Mouse (Mus musculus): ENCODE results near the gene Foxp4. TPM values are rescaled to one million over a fixed set of nuclear protein-coding genes. Genes with fewer than 3 reads are reported as not detected.

Foxp4 gene
- total and polyA plus RNA-seq, 2 experiments from 2014 or later = 31.3 to 128 TPM

GRCm38 (mm10) chr17:47831161-47831560 is 93.3 kb downstream of the Foxp4 start:
- Histone ChIP-seq H3K9me3 (ENCODE audit: low read length) (no peaks in the 10 kb centered on the region), H3K4me3 (ENCODE audit: low read length) (no peak overlapping the region), H3K27ac (no peak overlapping the region), H3K27me3 (ENCODE audit: insufficient read depth, low read length) (peaks cover 22% of the 10 kb centered on the region; the same call in 1 of the 2 replicates), H3K4me1 (ENCODE audit: insufficient read depth, low read length) (0 out of 2 replicates have a peak, but pooled peaks cover 3% of the 10 kb centered on the region), H3K9ac (replicated peaks; ENCODE audit: low read length) (no peak overlapping the region), H3K4me2 (ENCODE audit: low read depth, low read length) (no peak overlapping the region), H3K36me3 (ENCODE audit: insufficient read depth, low read length) (no peaks in the 10 kb centered on the region)
- ATAC-seq (peak; percentile 30; the same call in 1 of the 2 replicates), DNase-seq (ENCODE audit: low spot score) (no peak)
- 21% methylated on average over 9 of the region's 9 CpGs for WGBS
- TF ChIP-seq CTCF (IDR thresholded peaks at IDR 0.05; ENCODE audit: low read depth) = no peak

DNA sequence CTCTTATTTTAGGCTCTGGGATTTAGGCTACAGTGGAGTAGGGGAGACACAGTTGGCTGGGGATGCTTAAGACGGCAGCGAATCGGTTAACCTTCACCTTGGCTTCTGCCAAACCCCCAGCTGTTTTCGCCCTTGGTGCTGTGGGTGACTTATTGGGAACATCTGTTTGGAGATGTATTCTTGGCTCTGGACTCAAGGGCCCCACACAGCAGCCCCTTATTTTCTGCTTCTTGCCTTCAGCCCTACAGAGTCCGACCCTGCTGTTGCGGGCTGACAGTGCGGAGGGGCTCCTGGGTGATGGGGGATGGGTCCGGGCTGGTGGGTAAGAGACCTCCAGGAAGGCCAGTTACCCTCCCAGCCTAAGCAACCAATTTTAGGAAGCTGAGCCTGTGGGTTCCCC is 103.1 kb downstream of the Foxp4 start:
- H3K4me2 ChIP-seq (ENCODE audit: low read depth, low read length) = no peak overlapping the region
- ATAC-seq = no peak
- no peak for TF ChIP-seq CTCF (IDR thresholded peaks at IDR 0.05; ENCODE audit: low read depth)
- no peaks in the 10 kb centered on the region for H3K9me3 ChIP-seq (ENCODE audit: low read length)
- no peaks in the 10 kb centered on the region for H3K36me3 ChIP-seq (ENCODE audit: insufficient read depth, low read length)
- WGBS = 62% methylated on average over 8 of the region's 8 CpGs
- H3K4me3 ChIP-seq (ENCODE audit: low read length) = no peak overlapping the region
- DNase-seq (ENCODE audit: low spot score) = no peak
- no peaks in the 10 kb centered on the region for H3K4me1 ChIP-seq (ENCODE audit: insufficient read depth, low read length)
- no peak overlapping the region for H3K9ac ChIP-seq (replicated peaks; ENCODE audit: low read length)
- H3K27ac ChIP-seq = no peak overlapping the region
- H3K27me3 ChIP-seq (ENCODE audit: insufficient read depth, low read length) = no peaks in the 10 kb centered on the region

- Histone ChIP-seq H3K9me3 (ENCODE audit: low read length) (no peaks in the 10 kb centered on the region), H3K4me2 (ENCODE audit: low read depth, low read length) (no peak overlapping the region), H3K27ac (no peak overlapping the region), H3K9ac (replicated peaks; ENCODE audit: low read length) (no peak overlapping the region), H3K4me3 (ENCODE audit: low read length) (no peak overlapping the region), H3K4me1 (ENCODE audit: insufficient read depth, low read length) (0 out of 2 replicates have a peak, but pooled peaks cover 8% of the 10 kb centered on the region), H3K27me3 (ENCODE audit: insufficient read depth, low read length) (no peaks in the 10 kb centered on the region), H3K36me3 (ENCODE audit: insufficient read depth, low read length) (no peaks in the 10 kb centered on the region)
- WGBS = 81% methylated on average over 13 of the region's 13 CpGs
- ATAC-seq (no peak), DNase-seq (ENCODE audit: low spot score) (no peak)
- no peak for TF ChIP-seq CTCF (IDR thresholded peaks at IDR 0.05; ENCODE audit: low read depth)
Measured at GRCm38 (mm10) chr17:47818038-47818725, 106.3 kb downstream of the Foxp4 start.

Other genes starting within 250 kb of the Foxp4 start
- gene Tomm6, start 236.3 kb downstream of the Foxp4 start, total RNA-seq (2014; rRNA removed) = 158 and 198 TPM in 2 replicates
- gene Tomm6, start 236.3 kb downstream of the Foxp4 start, polyA plus RNA-seq (2015; fragmentation: Nextera tagmentation; extraction: Ambion mirVana) = 343 and 371 TPM in 2 replicates
- 143 and 153 TPM in 2 replicates for gene Frs3, start 235.6 kb downstream of the Foxp4 start, total RNA-seq (2014; rRNA removed)
- gene Frs3, start 235.6 kb downstream of the Foxp4 start, polyA plus RNA-seq (2015; fragmentation: Nextera tagmentation; extraction: Ambion mirVana) = 55.1 and 58.8 TPM in 2 replicates
- gene Gm21981, start 230.2 kb downstream of the Foxp4 start, total RNA-seq (2014; rRNA removed) = 5.5 and 8.3 TPM in 2 replicates
- gene Gm21981, start 230.2 kb downstream of the Foxp4 start, polyA plus RNA-seq (2015; fragmentation: Nextera tagmentation; extraction: Ambion mirVana) = 0.79 and 0.85 TPM in 2 replicates
- gene Prickle4, start 229.9 kb downstream of the Foxp4 start, total RNA-seq (2014; rRNA removed) = 2.2 TPM in 1 of 2 replicates, not detected in the other
- 1.5 and 1.8 TPM in 2 replicates for gene Prickle4, start 229.9 kb downstream of the Foxp4 start, polyA plus RNA-seq (2015; fragmentation: Nextera tagmentation; extraction: Ambion mirVana)
- gene Pgc, start 197.8 kb downstream of the Foxp4 start, total RNA-seq (2014; rRNA removed) = 0.21 TPM in 1 of 2 replicates, not detected in the other
- gene Pgc, start 197.8 kb downstream of the Foxp4 start, polyA plus RNA-seq (2015; fragmentation: Nextera tagmentation; extraction: Ambion mirVana) = 0.14 and 0.42 TPM in 2 replicates
- 10.0 and 13.2 TPM in 2 replicates for gene Tfeb, start 187.6 kb downstream of the Foxp4 start, total RNA-seq (2014; rRNA removed)
- 6.6 TPM in 2 replicates for gene Tfeb, start 187.6 kb downstream of the Foxp4 start, polyA plus RNA-seq (2015; fragmentation: Nextera tagmentation; extraction: Ambion mirVana)
- gene Mdfi, start 90.0 kb downstream of the Foxp4 start, total RNA-seq (2014; rRNA removed) = 14.7 and 38.7 TPM in 2 replicates
- 2.6 TPM in 2 replicates for gene Mdfi, start 90.0 kb downstream of the Foxp4 start, polyA plus RNA-seq (2015; fragmentation: Nextera tagmentation; extraction: Ambion mirVana)
- not detected in 2 replicates for gene 1700122O11Rik, start 113.6 kb upstream of the Foxp4 start, total RNA-seq (2014; rRNA removed)
- gene 1700122O11Rik, start 113.6 kb upstream of the Foxp4 start, polyA plus RNA-seq (2015; fragmentation: Nextera tagmentation; extraction: Ambion mirVana) = not detected in 2 replicates
- not detected in 2 replicates for gene 1700067P10Rik, start 164.7 kb upstream of the Foxp4 start, total RNA-seq (2014; rRNA removed)
- gene 1700067P10Rik, start 164.7 kb upstream of the Foxp4 start, polyA plus RNA-seq (2015; fragmentation: Nextera tagmentation; extraction: Ambion mirVana) = 0.16 TPM in 1 of 2 replicates, not detected in the other
- gene 9830107B12Rik, start 221.6 kb upstream of the Foxp4 start, total RNA-seq (2014; rRNA removed) = not detected in 2 replicates
- gene 9830107B12Rik, start 221.6 kb upstream of the Foxp4 start, polyA plus RNA-seq (2015; fragmentation: Nextera tagmentation; extraction: Ambion mirVana) = not detected in 2 replicates
- gene A530064D06Rik, start 242.6 kb upstream of the Foxp4 start, total RNA-seq (2014; rRNA removed) = not detected in 2 replicates
- gene A530064D06Rik, start 242.6 kb upstream of the Foxp4 start, polyA plus RNA-seq (2015; fragmentation: Nextera tagmentation; extraction: Ambion mirVana) = not detected in 2 replicates

All from hindbrain, postnatal 0 days (tissue).